In genomic region chr9:107009841-107010240, GRCm38 (mm10) we compare ENCODE assay signal across 9 mouse cellular contexts.
"Had no signal": no experiment of that assay in that cellular context is flagged by ENCODE, and none has a peak within 500 bp of the region (broad histone marks: within the 10 kb centered on the region; RNA-seq: fewer than 3 reads in every experiment).

No protein-coding gene starts in this region.

- ATAC-seq: liver, postnatal 0 days; midbrain, embryonic 15.5 days had no signal

- DNase-seq: kidney, postnatal 10 days; kidney, postnatal 4 days; liver; liver, embryonic 13.5 days; liver, postnatal 0 days; lung, postnatal 14 days; thymus, adult 18-20 months; thymus, postnatal 14 days had no signal
